Mouse (Mus musculus): ENCODE results near the gene Kif26b.

The Kif26b gene

GRCm38 (mm10) chr1:178540247-178540646 is 11.3 kb downstream of the Kif26b start:
- DNase-seq (ENCODE audit: low spot score in 2 of 2) = no peak

GRCm38 (mm10) chr1:178542415-178542814 is 13.5 kb downstream of the Kif26b start:
- DNase-seq (ENCODE audit: low spot score in 2 of 2) = no peak

GRCm38 (mm10) chr1:178542990-178543944 is 14.3 kb downstream of the Kif26b start:
- DNase-seq (ENCODE audit: low spot score in 2 of 2) = no peak

- no peak for DNase-seq (ENCODE audit: low spot score in 2 of 2)
These were observed 15.7 kb downstream of the Kif26b start for GRCm38 (mm10) chr1:178544585-178544984.

- no peak for DNase-seq (ENCODE audit: low spot score in 2 of 2)
These were observed 20.7 kb downstream of the Kif26b start for GRCm38 (mm10) chr1:178549576-178549975.

GRCm38 (mm10) chr1:178550477-178551047 is 21.6 kb downstream of the Kif26b start:
- no peak for DNase-seq (ENCODE audit: low spot score in 2 of 2)

- DNase-seq (ENCODE audit: low spot score in 2 of 2) = no peak
These were observed 23.5 kb downstream of the Kif26b start for GRCm38 (mm10) chr1:178552278-178552897.

GRCm38 (mm10) chr1:178552898-178553284 is 24.0 kb downstream of the Kif26b start:
- DNase-seq (ENCODE audit: low spot score in 2 of 2) = no peak

- DNase-seq (ENCODE audit: low spot score in 2 of 2) = no peak
These were observed 27.3 kb downstream of the Kif26b start for GRCm38 (mm10) chr1:178556226-178556625.

- no peak for DNase-seq (ENCODE audit: low spot score in 2 of 2)
These were observed 31.1 kb downstream of the Kif26b start for GRCm38 (mm10) chr1:178560043-178560442.

GRCm38 (mm10) chr1:178563834-178564233 is 34.9 kb downstream of the Kif26b start:
- DNase-seq (ENCODE audit: low spot score in 2 of 2) = no peak

GRCm38 (mm10) chr1:178564800-178565199 is 35.9 kb downstream of the Kif26b start:
- DNase-seq (ENCODE audit: low spot score in 2 of 2) = no peak

GRCm38 (mm10) chr1:178568551-178569545 is 39.9 kb downstream of the Kif26b start:
- no peak for DNase-seq (ENCODE audit: low spot score in 2 of 2)

- DNase-seq (ENCODE audit: low spot score in 2 of 2) = no peak
These were observed 42.1 kb downstream of the Kif26b start for GRCm38 (mm10) chr1:178571009-178571408.

GRCm38 (mm10) chr1:178571885-178572444 is 43.0 kb downstream of the Kif26b start:
- DNase-seq (ENCODE audit: low spot score in 2 of 2) = no peak

GRCm38 (mm10) chr1:178573406-178574032 is 44.6 kb downstream of the Kif26b start:
- no peak for DNase-seq (ENCODE audit: low spot score in 2 of 2)

GRCm38 (mm10) chr1:178575706-178576105 is 46.8 kb downstream of the Kif26b start:
- no peak for DNase-seq (ENCODE audit: low spot score in 2 of 2)

- no peak for DNase-seq (ENCODE audit: low spot score in 2 of 2)
These were observed 48.0 kb downstream of the Kif26b start for GRCm38 (mm10) chr1:178576926-178577325.

- no peak for DNase-seq (ENCODE audit: low spot score in 2 of 2)
These were observed 56.6 kb downstream of the Kif26b start for GRCm38 (mm10) chr1:178585366-178586020.
